Mouse (Mus musculus) T-helper 2 cell (primary cell): ENCODE results near the gene Hoxc8.

Experiments used
- in situ Hi-C: fragments of 300-600 bp; cut with MboI, MseI; formaldehyde crosslinking; loops from one replicate; pipeline ENCODE4 v1.15.1; 2025; ENCODE audit warnings: high pct_unique_total_duplicates

Gene Hoxc8

GRCm38 (mm10) chr15:102981379-102982288, 8.8 kb upstream of the Hoxc8 start:
- in situ Hi-C loops = loop anchor here (25.0 kb wide), 1 partner anchor 331 kb away; the partner anchor contains the start of gene Gpr84

- in situ Hi-C loops = loop anchor here (25.0 kb wide), 1 partner anchor 329 kb away; the partner anchor contains the start of gene Gpr84
These were observed 6.7 kb upstream of the Hoxc8 start for GRCm38 (mm10) chr15:102983716-102984115.

GRCm38 (mm10) chr15:102984521-102984920, 5.9 kb upstream of the Hoxc8 start:
- in situ Hi-C loops = loop anchor here (25.0 kb wide), 1 partner anchor 328 kb away; the partner anchor contains the start of gene Gpr84

- in situ Hi-C loops = loop anchor here (5.0 to 25.0 kb wide), 2 partner anchors 187 to 327 kb away; partner anchors contain the start of gene Gpr84
These were observed 5.5 kb upstream of the Hoxc8 start for GRCm38 (mm10) chr15:102984925-102985324.

- in situ Hi-C loops = loop anchor here (5.0 to 25.0 kb wide), 2 partner anchors 185 to 325 kb away; partner anchors contain the start of gene Gpr84
These were observed 3.1 kb upstream of the Hoxc8 start for GRCm38 (mm10) chr15:102987124-102987833.

GRCm38 (mm10) chr15:102988078-102988477, 2.3 kb upstream of the Hoxc8 start:
- in situ Hi-C loops = loop anchor here (5.0 to 25.0 kb wide), 2 partner anchors 184 to 324 kb away; partner anchors contain the start of gene Gpr84

- in situ Hi-C loops = loop anchor here (25.0 kb wide), 1 partner anchor 321 kb away; the partner anchor contains the start of gene Gpr84
These were observed 1.4 kb downstream of the Hoxc8 start for GRCm38 (mm10) chr15:102991782-102992181.

- in situ Hi-C loops = loop anchor here (25.0 kb wide), 1 partner anchor 320 kb away; the partner anchor contains the start of gene Gpr84
These were observed 1.8 kb downstream of the Hoxc8 start for GRCm38 (mm10) chr15:102992206-102992605.

GRCm38 (mm10) chr15:102992863-102993262, 2.5 kb downstream of the Hoxc8 start:
- in situ Hi-C loops = loop anchor here (25.0 kb wide), 1 partner anchor 319 kb away; the partner anchor contains the start of gene Gpr84

GRCm38 (mm10) chr15:102996548-102996947, 6.1 kb downstream of the Hoxc8 start:
- in situ Hi-C loops = loop anchor here (25.0 kb wide), 1 partner anchor 316 kb away; the partner anchor contains the start of gene Gpr84

GRCm38 (mm10) chr15:102997431-102997830, 7.0 kb downstream of the Hoxc8 start:
- in situ Hi-C loops = loop anchor here (25.0 kb wide), 1 partner anchor 315 kb away; the partner anchor contains the start of gene Gpr84

- in situ Hi-C loops = loop anchor here (25.0 kb wide), 1 partner anchor 314 kb away; the partner anchor contains the start of gene Gpr84
These were observed 7.5 kb downstream of the Hoxc8 start, which contains the start of gene Hoxc6 for GRCm38 (mm10) chr15:102997939-102998355. TSS of gene Hoxc6 (plus strand) at chr15:102998257.

GRCm38 (mm10) chr15:102998608-102999182, 8.3 kb downstream of the Hoxc8 start:
- in situ Hi-C loops = loop anchor here (25.0 kb wide), 1 partner anchor 314 kb away; the partner anchor contains the start of gene Gpr84

GRCm38 (mm10) chr15:102999183-102999831, 8.9 kb downstream of the Hoxc8 start:
- in situ Hi-C loops = loop anchor here (25.0 kb wide), 1 partner anchor 313 kb away; the partner anchor contains the start of gene Gpr84

GRCm38 (mm10) chr15:102999955-103000354, 9.5 kb downstream of the Hoxc8 start:
- in situ Hi-C loops = loop anchor here (25.0 kb wide), 1 partner anchor 312 kb away; the partner anchor contains the start of gene Gpr84

GRCm38 (mm10) chr15:103000501-103000901, 10.1 kb downstream of the Hoxc8 start:
- in situ Hi-C loops = no loop called here

GRCm38 (mm10) chr15:103001370-103001769, 11.0 kb downstream of the Hoxc8 start:
- in situ Hi-C loops = no loop called here

GRCm38 (mm10) chr15:103002156-103002555, 11.7 kb downstream of the Hoxc8 start:
- in situ Hi-C loops = no loop called here

GRCm38 (mm10) chr15:103002821-103003448, 12.5 kb downstream of the Hoxc8 start:
- in situ Hi-C loops = no loop called here

- in situ Hi-C loops = no loop called here
These were observed 14.9 kb downstream of the Hoxc8 start for GRCm38 (mm10) chr15:103005308-103005707.
